Mouse (Mus musculus) thymus, postnatal 25 days (tissue): ENCODE measurements around the gene P2ry1.

Source experiments
- DNase-seq: peaks from one replicate; pipeline ENCODE4 v3.0.0; 2022

Gene P2ry1

GRCm38 (mm10) chr3:61002587-61003501 lies at the start of gene P2ry1:
Gene P2ry1 (plus strand): TSS chr3:61002795.
- DNase-seq: peak; percentile 81

DNA sequence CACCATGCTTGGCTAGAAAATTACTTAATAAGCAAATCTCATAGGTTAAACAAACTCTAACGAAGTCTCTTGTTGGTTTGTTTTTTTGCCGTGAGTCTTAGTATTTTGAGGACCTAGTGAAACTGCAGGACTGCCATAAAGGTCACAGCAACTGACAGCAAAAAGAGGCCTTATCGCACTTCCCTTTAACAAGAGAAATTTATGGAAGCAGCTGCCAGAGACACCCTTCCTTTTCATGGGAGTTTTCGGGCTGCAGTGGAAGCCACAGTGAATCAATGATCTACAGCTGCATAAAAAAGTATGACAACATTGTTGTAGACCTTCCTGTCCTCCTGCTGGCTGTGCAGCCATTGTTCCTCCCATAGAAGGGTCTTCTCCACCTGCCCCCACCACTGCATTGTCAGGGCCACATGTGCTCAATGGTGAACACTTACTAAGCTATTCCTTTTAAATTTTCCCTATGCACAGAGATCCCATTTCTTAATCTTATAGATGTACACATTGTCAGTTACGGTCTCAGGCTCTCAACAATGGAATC lies 49.3 kb upstream of the P2ry1 start:
- no peak for DNase-seq

GRCm38 (mm10) chr3:60954073-60954472 lies 48.5 kb upstream of the P2ry1 start:
- no peak for DNase-seq

- DNase-seq: no peak
Observed at GRCm38 (mm10) chr3:60958769-60959168, 43.8 kb upstream of the P2ry1 start.

DNA sequence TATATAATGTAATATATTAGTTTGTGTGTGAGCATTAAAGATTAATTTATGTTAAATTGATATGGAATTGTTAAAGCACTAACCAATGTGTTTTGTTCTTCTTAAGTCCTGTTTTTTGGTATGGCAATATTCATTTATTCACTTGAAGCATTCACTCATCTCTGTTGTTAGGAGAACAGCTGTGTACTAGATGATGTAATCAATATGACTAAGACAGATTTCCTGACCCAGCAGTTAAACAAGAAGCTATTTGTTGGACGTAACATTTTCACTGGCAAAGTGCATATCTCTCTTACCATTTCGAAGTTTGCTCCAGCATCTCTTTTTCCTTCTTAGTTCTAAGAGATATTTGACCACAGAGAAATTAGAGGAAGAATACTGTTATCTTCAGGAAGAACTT lies 37.5 kb upstream of the P2ry1 start:
- DNase-seq: no peak

DNA sequence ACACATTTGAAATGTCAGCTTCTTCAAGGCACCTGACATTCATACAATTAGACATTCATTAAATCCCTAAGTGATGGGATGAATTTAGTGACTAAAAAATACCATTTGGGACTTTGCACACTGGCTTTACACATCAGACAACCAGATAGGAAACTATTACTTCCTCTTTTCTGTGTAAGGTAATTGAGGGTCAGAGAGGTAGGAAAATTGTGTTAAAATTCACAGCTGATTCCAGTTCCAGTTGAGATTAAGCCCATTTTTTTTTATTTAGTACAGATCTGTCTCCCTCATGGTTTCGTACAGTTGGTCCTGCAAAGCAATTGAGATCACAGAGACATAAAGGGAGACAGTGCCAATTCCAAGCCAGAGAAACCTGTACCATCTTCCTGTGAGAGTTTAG lies 27.7 kb upstream of the P2ry1 start:
- DNase-seq: no peak

DNA sequence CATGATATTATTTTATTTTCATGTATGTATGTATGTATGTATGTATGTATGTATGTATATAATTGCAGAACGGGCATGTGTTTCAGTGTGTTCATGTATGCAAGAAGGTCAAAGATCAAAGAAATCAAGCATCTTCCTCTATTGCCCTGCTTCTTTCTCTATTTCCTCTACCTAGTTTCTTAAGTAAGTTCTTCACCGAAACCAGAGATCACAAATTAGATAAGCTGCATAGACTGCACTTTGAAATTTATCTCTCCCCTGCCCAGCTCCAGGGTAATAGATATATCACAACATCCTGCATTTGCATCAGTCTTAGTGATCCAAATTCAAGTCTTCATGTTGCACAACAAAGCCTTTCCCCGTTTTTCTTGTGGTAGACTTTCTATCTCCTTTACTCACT lies 20.5 kb upstream of the P2ry1 start:
- no peak for DNase-seq

GRCm38 (mm10) chr3:60998064-60998463 lies 4.5 kb upstream of the P2ry1 start:
- DNase-seq: no peak

GRCm38 (mm10) chr3:60999715-61000114 lies 2.9 kb upstream of the P2ry1 start:
- no peak for DNase-seq

- no peak for DNase-seq
Observed at GRCm38 (mm10) chr3:61000747-61001146, 1.8 kb upstream of the P2ry1 start.

DNA sequence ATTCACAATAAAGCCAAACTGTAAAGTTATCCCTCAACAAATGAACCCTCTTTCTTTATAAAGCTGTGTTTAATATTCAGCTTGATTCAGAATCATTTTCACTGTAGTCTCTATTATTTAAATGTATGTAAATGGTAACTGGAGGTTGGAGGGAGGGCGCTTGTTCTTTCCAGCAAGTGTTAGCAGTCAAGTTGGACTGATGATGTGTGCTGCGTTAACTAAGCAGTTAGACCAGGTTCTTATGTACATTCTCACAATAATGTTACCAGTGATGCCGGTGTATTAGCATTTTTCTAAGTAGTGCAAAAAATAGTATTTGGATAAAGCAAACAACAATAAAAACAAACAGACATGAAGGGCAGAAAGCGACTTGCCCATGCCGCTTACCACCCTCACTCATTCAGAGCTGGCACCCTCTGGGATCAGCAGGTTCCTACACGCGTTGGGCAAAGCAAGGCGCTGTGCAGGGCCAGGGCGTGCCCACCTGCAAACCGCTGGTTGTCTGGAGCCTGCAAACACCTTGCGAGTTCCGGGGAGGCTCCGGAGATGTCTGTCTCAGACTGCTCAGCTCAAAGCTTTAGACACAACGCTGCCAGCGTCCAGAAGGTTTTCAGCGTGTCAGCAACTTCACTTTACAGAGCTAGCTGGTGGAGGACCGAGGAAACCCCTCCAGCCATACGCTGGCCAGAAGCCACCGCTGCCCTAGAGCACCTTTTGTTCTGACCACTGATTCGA lies 576 bp upstream of the P2ry1 start:
- DNase-seq: no peak

- DNase-seq: no peak
Observed at GRCm38 (mm10) chr3:61004611-61005010, 2.0 kb downstream of the P2ry1 start.

GRCm38 (mm10) chr3:61011660-61012059 lies 9.1 kb downstream of the P2ry1 start:
- DNase-seq: no peak

DNA sequence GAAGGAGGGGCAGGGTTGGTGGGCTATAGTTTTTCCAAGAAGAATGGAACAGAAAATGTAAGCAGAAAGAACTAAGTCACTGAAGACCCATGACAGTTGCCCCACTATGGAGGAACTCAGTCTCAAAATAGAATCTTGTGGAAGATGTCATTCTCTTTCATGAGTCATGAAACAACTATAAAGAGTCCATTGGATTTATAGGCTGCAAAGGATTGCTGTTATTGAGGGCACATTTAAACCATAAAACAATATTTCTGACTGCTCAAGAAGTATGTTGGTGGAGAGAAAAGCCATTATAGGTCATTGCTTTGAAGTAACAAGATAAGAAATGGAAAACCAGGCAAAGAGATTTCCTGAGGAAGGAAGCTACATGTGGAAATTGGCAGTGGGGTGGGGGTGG lies 10.0 kb downstream of the P2ry1 start:
- DNase-seq: no peak

- DNase-seq: no peak
Observed at GRCm38 (mm10) chr3:61016733-61017132, 14.1 kb downstream of the P2ry1 start.

GRCm38 (mm10) chr3:61032100-61032499 lies 29.5 kb downstream of the P2ry1 start:
- no peak for DNase-seq

GRCm38 (mm10) chr3:61035633-61036032 lies 33.0 kb downstream of the P2ry1 start:
- DNase-seq: no peak

GRCm38 (mm10) chr3:61039916-61040315 lies 37.3 kb downstream of the P2ry1 start:
- no peak for DNase-seq

DNA sequence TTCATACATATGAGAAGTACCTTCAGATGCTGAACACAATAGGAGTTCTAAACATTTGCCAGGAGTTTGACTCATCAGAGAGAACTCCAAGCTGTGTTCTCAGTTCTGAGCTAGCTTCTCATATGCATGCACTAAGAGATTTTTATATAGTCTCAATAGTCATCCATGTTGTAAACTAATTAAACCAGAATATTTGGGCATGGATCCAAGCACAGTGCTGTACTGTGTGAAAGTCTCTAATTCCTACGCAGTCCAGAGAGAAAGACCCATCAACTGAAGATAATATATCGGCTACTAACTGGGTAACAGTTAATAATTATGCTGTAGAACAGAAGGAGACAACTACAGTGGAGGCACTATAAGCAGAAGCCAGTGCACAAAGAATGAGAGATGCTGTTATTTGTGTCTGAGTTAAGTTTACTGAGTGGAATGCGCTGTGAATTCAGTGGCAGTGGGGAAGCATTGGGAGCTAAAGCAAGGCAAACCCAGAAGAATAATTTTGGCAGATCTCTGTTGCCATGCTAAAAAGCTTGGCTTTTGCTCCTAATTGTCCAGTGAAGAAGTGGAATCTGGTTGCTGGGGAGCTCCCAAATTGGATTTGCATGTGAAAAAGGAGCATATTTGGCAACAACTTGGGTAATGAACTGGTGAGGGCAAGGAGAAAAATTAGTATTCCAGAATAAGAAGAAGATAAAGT lies 47.5 kb downstream of the P2ry1 start:
- DNase-seq: no peak
